Mouse (Mus musculus): ENCODE measurements around the gene Mprip. TPM values are rescaled to one million over a fixed set of nuclear protein-coding genes. Genes with fewer than 3 reads are reported as not detected.

The Mprip gene
- polyA plus RNA-seq, 1 experiment from 2014 or later, result 51.1 TPM

DNA sequence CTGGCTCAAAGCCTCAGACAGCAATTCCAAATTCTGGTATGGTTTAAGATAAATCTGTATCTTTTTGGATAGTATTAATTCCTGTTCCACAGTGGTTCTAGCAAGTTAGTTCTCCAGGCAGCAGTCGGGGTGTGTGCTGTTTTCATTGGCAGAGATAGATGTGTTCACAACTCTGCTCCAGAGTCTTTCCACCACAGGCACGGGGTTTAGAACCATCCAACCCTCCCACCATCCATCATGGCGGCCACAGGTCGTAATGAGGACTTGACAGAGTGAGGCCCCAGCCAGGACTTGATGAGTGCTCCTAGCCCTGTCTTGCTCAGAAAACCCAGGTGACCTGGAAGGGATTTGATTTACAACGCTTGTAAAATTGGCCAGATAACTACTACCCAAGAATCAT, 19.0 kb downstream of the Mprip start:
- H3K4me2 ChIP-seq (replicated peaks; ENCODE audit: low read depth), result no peak overlapping the region
- peaks cover 2% of the 10 kb centered on the region; the same call in 1 of the 2 replicates for H3K4me1 ChIP-seq (replicated peaks; ENCODE audit: control insufficient read depth, insufficient read depth)
- no peak for TF ChIP-seq CTCF (IDR thresholded peaks at IDR 0.05; ENCODE audit: low read depth)
- ATAC-seq (ENCODE audit: low FRiP score, low TSS enrichment), result no peak
- no peaks in the 10 kb centered on the region for H3K9me3 ChIP-seq (ENCODE audit: control insufficient read depth, low read length)
- H3K36me3 ChIP-seq (ENCODE audit: control insufficient read depth, insufficient read depth, low read length), result no peaks in the 10 kb centered on the region; the same call in 1 of the 2 replicates
- no peaks in the 10 kb centered on the region for H3K27me3 ChIP-seq (ENCODE audit: control insufficient read depth, insufficient read depth, low read length)
- no peak overlapping the region for H3K9ac ChIP-seq (ENCODE audit: low read length)
- no peak for DNase-seq (ENCODE audit: low spot score)
- 72% methylated on average over 5 of the region's 5 CpGs for whole genome bisulfite sequencing
- no peak overlapping the region for H3K27ac ChIP-seq (replicated peaks)
- H3K4me3 ChIP-seq (ENCODE audit: low read depth, low read length), result no peak overlapping the region

DNA sequence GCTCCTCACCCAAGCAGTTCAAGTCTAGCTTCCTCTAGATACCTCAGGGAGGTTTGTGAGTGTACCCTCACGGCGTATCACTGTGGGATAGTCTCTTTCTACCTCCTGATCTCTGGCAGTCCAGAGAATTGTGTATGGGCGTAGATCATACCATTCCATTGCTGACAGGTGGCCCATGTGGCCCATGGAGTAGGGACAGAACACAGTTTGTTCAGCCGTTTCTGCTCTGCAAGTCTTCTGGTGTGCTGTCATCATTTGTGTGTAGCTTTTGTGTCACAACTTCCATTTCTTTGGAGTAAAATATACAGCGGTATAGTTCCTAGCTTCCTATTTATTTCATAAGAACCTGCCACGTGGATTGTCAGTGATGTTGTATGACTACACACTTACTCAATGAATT, 23.9 kb downstream of the Mprip start:
- TF ChIP-seq CTCF (IDR thresholded peaks at IDR 0.05; ENCODE audit: low read depth) (no peak), EP300 (optimal IDR thresholded peaks at IDR 0.05) (no peak)
- ATAC-seq (ENCODE audit: low FRiP score, low TSS enrichment), result no peak
- H3K4me2 ChIP-seq (replicated peaks; ENCODE audit: low read depth), result no peak overlapping the region
- H3K36me3 ChIP-seq (ENCODE audit: control insufficient read depth, insufficient read depth, low read length), result no peaks in the 10 kb centered on the region; the same call in 1 of the 2 replicates
- H3K27me3 ChIP-seq (ENCODE audit: control insufficient read depth, insufficient read depth, low read length), result no peaks in the 10 kb centered on the region
- peaks cover 2% of the 10 kb centered on the region; the same call in 1 of the 2 replicates for H3K4me1 ChIP-seq (replicated peaks; ENCODE audit: control insufficient read depth, insufficient read depth)
- H3K9me3 ChIP-seq (ENCODE audit: control insufficient read depth, low read length), result no peaks in the 10 kb centered on the region
- H3K4me3 ChIP-seq (ENCODE audit: low read depth, low read length), result no peak overlapping the region
- no peak overlapping the region for H3K9ac ChIP-seq (ENCODE audit: low read length)
- 83% methylated on average over 6 of the region's 6 CpGs for WGBS
- H3K27ac ChIP-seq (replicated peaks), result no peak overlapping the region
- DNase-seq (ENCODE audit: low spot score), result no peak

DNA sequence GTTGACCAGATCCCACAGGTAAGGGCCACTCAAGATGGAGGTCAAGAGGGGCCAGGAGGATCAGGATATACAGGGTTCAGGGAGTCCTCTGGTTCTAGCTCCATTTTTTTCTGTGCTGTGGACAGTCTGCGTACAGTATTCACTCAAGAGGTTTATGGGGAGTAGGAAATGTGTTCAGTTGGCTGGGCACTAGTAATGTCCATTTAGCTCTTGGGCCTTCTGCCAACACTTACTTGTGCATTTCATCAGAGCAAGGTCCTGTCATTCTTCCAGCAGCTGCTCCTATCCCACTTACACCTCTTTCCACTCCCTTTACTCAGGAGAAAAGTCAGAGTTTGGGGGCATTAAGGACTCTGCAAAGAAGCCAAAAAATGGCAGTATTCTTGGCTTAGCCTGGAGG, 33.4 kb downstream of the Mprip start:
- Histone ChIP-seq H3K4me1 (replicated peaks; ENCODE audit: control insufficient read depth, insufficient read depth) (peaks cover 7% of the 10 kb centered on the region), H3K27me3 (ENCODE audit: control insufficient read depth, insufficient read depth, low read length) (no peaks in the 10 kb centered on the region), H3K4me2 (replicated peaks; ENCODE audit: low read depth) (no peak overlapping the region), H3K27ac (replicated peaks) (no peak overlapping the region), H3K9ac (ENCODE audit: low read length) (no peak overlapping the region), H3K36me3 (ENCODE audit: control insufficient read depth, insufficient read depth, low read length) (peaks cover 18% of the 10 kb centered on the region), H3K4me3 (ENCODE audit: low read depth, low read length) (no peak overlapping the region), H3K9me3 (ENCODE audit: control insufficient read depth, low read length) (no peaks in the 10 kb centered on the region)
- TF ChIP-seq CTCF (IDR thresholded peaks at IDR 0.05; ENCODE audit: low read depth) (no peak), EP300 (optimal IDR thresholded peaks at IDR 0.05) (no peak)
- ATAC-seq (ENCODE audit: low FRiP score, low TSS enrichment) (no peak), DNase-seq (ENCODE audit: low spot score) (no peak)
- WGBS, result 54% methylated on average over 1 of the region's 1 CpGs

DNA sequence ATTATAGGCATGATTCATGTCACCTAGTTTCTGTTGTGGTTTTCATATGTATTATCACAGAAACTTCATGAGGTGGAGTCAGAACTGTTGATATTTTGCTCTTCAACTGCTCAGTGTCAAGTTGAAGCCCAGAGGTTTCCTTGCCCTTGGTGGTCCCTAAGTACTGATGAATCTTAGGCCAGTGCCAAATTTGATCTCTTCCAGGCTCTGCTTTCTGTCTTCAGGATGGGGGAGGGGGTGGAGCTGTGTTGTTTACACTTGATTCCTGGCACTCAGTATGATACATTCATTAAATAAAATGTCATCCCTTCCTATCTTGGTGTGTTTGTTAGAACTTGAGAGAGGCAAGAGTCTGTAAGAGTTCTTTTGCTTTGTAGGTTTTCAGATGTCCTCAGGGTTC, 34.4 kb downstream of the Mprip start:
- H3K36me3 ChIP-seq (ENCODE audit: control insufficient read depth, insufficient read depth, low read length), result peaks cover 18% of the 10 kb centered on the region
- no peak overlapping the region for H3K4me3 ChIP-seq (ENCODE audit: low read depth, low read length)
- no peak for ATAC-seq (ENCODE audit: low FRiP score, low TSS enrichment)
- no peak overlapping the region; the same call in 1 of the 2 replicates for H3K27ac ChIP-seq (replicated peaks)
- H3K9me3 ChIP-seq (ENCODE audit: control insufficient read depth, low read length), result no peaks in the 10 kb centered on the region
- H3K27me3 ChIP-seq (ENCODE audit: control insufficient read depth, insufficient read depth, low read length), result no peaks in the 10 kb centered on the region
- H3K4me1 ChIP-seq (replicated peaks; ENCODE audit: control insufficient read depth, insufficient read depth), result peaks cover 7% of the 10 kb centered on the region
- H3K9ac ChIP-seq (ENCODE audit: low read length), result no peak overlapping the region
- TF ChIP-seq EP300 (optimal IDR thresholded peaks at IDR 0.05) (no peak), CTCF (IDR thresholded peaks at IDR 0.05; ENCODE audit: low read depth) (no peak)
- H3K4me2 ChIP-seq (replicated peaks; ENCODE audit: low read depth), result no peak overlapping the region
- DNase-seq (ENCODE audit: low spot score), result no peak

DNA sequence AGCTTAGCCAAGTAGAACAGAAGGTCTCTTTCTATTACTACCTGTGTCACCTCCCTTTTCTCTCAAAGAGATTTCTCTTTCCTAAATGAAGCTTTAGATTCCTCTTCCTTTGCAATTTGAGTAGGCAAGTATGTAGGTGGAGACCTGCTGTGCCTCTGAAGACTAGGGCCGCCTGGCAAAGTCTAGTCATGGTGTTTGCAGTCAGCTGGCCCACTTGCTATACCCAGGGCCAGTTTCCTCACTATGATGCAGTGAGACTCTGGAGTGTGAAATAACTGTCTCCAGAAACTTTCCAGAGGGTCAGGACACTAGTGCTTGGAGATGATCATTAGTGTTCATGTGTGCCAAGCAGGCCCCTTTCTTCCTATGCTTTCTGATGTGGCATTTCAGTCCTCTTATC, 36.5 kb downstream of the Mprip start:
- peaks cover 22% of the 10 kb centered on the region for H3K36me3 ChIP-seq (ENCODE audit: control insufficient read depth, insufficient read depth, low read length)
- peaks cover 7% of the 10 kb centered on the region for H3K4me1 ChIP-seq (replicated peaks; ENCODE audit: control insufficient read depth, insufficient read depth)
- 85% methylated on average over 1 of the region's 1 CpGs for WGBS
- TF ChIP-seq EP300 (optimal IDR thresholded peaks at IDR 0.05) (no peak), CTCF (IDR thresholded peaks at IDR 0.05; ENCODE audit: low read depth) (no peak)
- DNase-seq (ENCODE audit: low spot score), result no peak
- H3K4me3 ChIP-seq (ENCODE audit: low read depth, low read length), result no peak overlapping the region
- no peak overlapping the region for H3K9ac ChIP-seq (ENCODE audit: low read length)
- H3K27ac ChIP-seq (replicated peaks), result no peak overlapping the region
- no peak for ATAC-seq (ENCODE audit: low FRiP score, low TSS enrichment)
- no peaks in the 10 kb centered on the region for H3K9me3 ChIP-seq (ENCODE audit: control insufficient read depth, low read length)
- no peak overlapping the region for H3K4me2 ChIP-seq (replicated peaks; ENCODE audit: low read depth)
- H3K27me3 ChIP-seq (ENCODE audit: control insufficient read depth, insufficient read depth, low read length), result no peaks in the 10 kb centered on the region

DNA sequence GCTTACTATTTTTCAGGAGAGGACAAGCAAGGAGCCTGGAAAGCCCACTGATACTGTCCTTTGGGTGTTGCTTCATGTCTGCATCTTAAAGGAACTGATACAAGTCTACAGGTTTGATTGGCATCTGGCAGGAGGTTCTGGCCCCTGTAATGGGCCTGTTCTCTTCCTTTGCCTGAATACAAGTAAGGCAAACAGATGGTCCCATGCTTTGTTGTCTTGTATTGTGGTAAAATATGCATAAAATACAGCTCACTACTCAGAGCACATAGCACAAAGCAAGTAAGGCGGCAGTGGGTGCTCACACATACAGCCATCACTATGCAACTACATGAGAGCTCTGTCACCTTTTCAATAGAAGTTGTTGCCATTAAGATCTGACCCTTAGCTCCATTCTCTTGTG, 39.7 kb downstream of the Mprip start:
- TF ChIP-seq EP300 (optimal IDR thresholded peaks at IDR 0.05), result no peak
- no peak for TF ChIP-seq CTCF (IDR thresholded peaks at IDR 0.05; ENCODE audit: low read depth)
- Histone ChIP-seq H3K27ac (replicated peaks) (no peak overlapping the region), H3K9ac (ENCODE audit: low read length) (no peak overlapping the region), H3K9me3 (ENCODE audit: control insufficient read depth, low read length) (no peaks in the 10 kb centered on the region), H3K4me1 (replicated peaks; ENCODE audit: control insufficient read depth, insufficient read depth) (peaks cover 3% of the 10 kb centered on the region; the same call in 1 of the 2 replicates), H3K36me3 (ENCODE audit: control insufficient read depth, insufficient read depth, low read length) (peaks cover 22% of the 10 kb centered on the region), H3K4me3 (ENCODE audit: low read depth, low read length) (no peak overlapping the region), H3K4me2 (replicated peaks; ENCODE audit: low read depth) (no peak overlapping the region), H3K27me3 (ENCODE audit: control insufficient read depth, insufficient read depth, low read length) (no peaks in the 10 kb centered on the region)
- DNase-seq (ENCODE audit: low spot score) (no peak), ATAC-seq (ENCODE audit: low FRiP score, low TSS enrichment) (no peak)
- 94% methylated on average over 1 of the region's 1 CpGs for WGBS

Data from stomach, postnatal 0 days (tissue).